Mouse (Mus musculus) R1 (cell line): ENCODE measurements at regions not wholly inside any gene's neighbourhood (a gene's known extent, or its start where the extent isn't known, plus 50 kb on each side); places are given as distances from the start of the nearest gene placed in this dataset.
A peak's percentile ranks its signal among the peaks of the same experiment; 100 is the strongest.

Experiments
- DNase-seq: peaks from one replicate; pipeline ENCODE4 v3.0.0-alpha.2; 2018; ENCODE audit warnings: low read depth, low spot score

DNA sequence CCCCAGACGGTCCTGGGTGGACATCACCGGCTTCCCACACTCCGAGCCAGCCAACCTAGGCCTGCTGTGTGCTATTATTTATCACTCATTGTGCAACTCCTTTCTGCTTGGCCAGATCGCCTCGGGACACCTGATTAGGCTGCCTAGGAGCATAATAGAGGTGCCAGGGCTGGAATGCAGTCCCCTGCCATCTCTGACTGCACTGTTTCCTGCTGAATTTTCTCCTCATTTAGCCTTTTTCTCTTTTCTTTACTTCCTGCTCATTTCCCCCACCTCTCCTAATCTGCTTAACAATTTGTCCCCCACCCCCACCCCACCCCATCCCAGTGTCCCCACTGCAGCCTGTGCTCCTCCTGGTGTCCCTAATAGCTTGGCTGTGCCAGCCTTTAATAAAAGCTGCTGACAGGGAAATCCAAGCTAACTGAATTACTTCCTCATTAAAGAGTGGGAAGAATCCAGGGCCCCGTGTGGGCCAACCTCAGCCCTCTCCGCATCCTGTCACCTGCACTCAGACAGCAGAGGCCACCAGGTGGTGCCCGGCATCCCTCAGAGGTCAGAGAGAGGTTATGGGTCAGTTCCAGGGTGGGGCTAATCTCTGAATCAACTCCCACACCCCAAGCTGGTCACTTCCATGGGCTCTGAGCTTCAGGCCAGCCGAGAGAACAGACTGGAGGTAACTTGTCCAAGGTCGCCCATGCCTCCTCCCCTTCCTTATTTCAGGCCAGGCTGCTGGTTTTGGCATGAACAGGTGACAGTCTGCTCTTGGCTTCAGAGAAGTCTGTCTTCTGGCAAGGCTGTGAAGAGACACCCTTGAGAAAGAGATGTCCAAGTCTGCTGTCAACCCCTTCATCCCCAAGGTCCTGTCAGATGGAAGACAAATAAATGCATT is 269.3 kb upstream of the Sdk2 start:
- DNase-seq, result no peak

DNA sequence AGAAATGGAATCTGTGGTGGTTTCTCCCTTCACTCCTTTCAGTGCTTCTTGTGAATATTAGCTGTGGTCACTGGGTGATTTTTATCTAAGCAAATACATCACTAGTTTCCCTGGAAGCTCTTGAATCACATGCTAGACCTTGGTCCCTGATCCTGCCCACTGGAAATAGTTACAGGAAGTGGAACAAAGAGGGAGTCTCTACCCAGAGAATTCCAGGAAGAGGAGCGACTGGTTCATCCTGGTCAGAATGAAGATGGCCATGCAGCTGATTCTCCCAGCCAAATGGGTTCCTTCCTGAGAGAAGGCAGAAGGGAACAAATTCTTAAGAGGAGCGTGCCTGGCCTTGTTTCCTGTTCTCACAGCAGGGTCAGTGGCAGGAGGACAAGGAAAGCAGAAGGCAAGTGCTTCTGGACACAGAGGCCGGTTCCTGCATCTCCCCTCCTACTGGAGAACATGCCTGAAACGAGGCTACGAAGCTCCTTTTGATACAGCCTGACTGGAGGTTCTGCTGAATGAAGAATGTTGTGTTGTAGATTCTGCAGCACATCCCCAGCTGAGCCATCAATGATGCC is 264.8 kb upstream of the Sdk2 start:
- no peak for DNase-seq

GRCm38 (mm10) chr11:114330316-114330715 is 263.5 kb upstream of the Sdk2 start:
- peak; percentile 53 for DNase-seq

DNA sequence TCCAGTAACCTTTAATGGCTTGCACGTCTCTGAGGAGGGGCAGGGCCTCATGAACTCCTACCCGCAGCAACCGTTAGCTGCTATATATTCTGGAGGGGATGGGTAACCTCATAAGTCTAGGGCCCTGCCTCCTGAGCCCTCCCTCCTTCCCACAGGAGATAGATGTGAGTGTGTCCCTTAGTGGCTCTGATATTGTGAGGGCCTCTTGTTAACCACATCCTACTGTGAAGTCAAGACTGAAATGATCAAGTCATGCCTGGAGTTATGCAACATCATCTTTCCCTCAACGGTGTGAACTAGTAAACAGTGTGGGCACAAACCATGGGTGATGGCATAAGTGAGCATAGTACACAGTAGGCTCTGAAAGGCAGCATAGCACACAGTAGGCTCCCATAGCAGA is 255.8 kb upstream of the Sdk2 start:
- DNase-seq, result no peak

DNA sequence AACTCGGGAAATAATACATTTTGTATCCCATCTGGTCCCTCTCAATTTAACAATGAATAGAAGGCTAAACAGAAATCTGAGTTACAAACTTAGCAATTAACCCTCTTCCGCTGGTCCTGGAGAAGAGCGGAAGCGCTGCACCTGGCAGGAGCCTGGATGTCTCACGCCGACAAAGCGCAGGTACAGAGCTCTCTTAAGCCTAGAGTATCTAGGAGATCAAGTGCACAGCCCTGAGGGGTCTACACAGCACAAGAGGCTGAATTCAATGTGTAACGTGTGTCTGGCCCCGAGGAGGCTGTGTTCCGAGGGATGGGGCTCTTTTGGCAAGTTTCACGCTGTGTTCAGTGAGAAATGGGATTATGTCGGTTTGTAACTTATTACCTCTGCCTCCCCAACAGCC is 255.1 kb upstream of the Sdk2 start:
- DNase-seq, result no peak

DNA sequence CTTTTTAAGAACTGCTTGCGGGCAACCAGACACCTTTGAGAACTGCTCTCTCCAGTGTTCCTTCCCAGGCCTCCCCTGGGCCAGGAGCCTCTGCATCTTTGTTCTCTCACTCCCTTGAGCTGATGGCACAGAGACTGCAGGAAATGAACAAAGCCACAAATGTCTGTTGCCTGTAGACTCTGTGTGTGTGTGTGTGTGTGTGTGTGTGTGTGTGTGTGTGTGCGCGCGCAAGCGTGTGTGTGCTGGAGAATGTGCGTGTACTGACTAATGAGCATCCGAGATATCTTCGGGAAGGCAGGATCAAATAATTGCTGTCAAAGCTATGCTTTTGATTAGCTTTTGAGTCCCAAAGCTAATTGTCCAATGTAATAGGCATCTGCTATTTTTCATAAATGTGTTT is 254.7 kb upstream of the Sdk2 start:
- DNase-seq, result no peak

DNA sequence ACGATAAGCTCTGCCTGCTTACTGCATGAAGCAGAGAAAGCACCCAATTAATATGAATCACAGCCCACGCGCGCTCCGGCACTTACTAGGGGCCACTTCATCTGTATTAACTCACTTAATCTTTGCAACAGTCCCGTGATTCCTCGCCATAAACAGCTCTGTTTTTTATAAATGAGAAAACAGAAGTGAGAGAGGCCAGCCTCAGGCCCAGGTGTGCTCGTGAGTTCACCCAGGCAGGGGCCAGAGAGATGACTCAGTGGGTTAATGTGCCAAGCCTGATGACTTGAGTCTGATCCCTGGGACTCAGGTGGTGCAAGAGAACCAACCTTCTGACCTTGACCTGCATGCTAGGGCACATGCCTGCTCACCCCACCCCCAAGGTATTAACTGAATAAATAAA is 248.4 kb upstream of the Sdk2 start:
- DNase-seq, result no peak

GRCm38 (mm10) chr11:114313652-114314051 is 246.8 kb upstream of the Sdk2 start:
- DNase-seq, result no peak

DNA sequence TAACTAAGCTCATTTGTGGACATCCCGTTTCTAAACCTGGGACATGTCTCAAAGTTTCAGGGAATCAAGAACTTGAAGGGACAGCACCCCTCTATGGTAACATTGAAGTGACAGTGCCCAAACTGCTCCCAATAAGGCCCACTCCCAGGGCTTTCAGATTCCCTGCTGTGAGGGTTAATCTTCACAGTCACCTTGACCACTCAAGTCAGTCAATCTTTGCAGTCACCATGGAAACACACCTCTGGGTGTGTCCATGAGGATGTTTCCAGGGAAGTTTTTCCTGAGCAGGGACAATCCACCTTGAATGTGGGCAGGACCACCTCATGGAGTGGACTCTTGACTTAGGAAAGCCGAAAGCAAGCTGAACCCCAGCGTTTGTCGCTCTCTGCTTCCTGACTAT is 244.8 kb upstream of the Sdk2 start:
- peak; percentile 80 for DNase-seq

GRCm38 (mm10) chr11:114303636-114304354 is 236.9 kb upstream of the Sdk2 start:
- peak; percentile 51 for DNase-seq

DNA sequence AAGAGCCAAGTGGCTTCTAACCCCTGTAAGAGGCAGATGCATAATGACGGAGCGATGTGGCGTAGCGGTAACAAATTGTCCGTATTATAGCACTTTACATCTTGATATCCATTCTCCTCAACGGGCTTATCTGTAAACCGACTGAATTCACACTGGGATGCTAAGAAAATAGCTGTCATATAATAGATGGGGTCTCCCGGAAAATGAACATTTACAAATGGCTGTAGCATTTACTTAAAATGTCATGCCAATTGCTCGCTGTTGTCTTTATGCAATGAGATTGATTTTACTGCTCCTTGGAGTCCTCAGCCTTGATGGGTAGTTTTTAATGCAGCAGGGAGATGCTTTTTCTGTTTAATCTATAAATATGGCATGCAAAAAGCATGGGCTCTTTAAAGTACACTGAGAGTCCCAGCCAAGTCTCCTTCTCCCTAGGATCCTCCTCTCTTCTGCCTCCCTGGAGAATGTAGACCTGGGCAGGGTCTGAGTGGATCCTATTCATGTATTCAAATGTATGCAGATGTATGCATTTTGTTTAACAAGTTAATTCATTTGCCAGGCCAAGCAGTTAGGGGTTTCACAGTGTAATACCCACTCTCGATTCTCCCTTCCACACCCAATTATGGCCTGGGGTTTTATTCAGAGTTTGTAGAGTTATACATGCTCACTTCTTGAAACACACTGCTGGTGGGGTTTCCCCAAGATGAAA is 233.9 kb upstream of the Sdk2 start:
- DNase-seq, result no peak

DNA sequence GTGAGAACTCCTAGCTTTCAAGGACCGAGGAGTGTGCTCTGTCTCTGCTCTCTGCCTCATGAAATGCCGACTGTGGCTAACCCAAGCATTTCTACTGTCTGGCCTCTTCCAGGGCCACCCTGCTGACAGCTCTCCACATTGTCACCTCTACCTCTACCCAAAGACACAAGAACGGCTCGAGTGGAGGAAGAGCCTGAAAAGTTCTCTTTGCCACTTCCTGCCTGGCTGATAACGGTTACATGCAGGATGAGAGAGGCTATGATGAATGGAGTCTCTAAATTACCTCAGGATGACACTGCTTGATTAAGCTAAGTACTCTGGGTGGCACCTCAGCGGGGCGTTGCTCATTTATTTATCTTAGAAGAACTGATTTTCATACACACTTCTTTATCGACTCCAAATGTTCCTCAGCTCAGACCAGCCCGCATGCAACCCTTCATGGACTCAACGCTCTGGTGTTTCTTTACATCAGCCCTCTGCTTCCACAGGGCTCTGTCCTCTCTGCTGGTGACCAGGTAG is 230.0 kb upstream of the Sdk2 start:
- DNase-seq, result no peak

- no peak for DNase-seq
Measured at GRCm38 (mm10) chr11:114294511-114295250, 227.8 kb upstream of the Sdk2 start.

GRCm38 (mm10) chr11:114291258-114291657 is 224.4 kb upstream of the Sdk2 start:
- DNase-seq, result no peak

DNA sequence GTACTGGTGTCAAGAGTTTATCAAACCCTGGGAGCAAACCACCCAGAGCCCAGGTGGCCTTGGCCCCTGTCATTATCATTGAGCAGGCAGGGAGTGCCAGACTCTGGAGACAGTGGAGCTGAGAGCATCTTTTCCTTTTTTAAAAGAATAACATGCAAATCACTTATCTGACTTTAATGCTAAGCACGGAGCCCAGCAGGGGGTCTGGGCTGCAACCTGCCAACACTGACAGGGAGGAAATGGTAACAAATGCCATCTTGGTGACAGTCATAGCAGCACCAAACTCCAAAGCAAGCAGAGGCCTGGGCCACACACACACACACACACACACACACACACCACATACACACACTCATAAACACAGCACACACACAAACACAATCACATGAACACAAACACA is 223.1 kb upstream of the Sdk2 start:
- no peak for DNase-seq

DNA sequence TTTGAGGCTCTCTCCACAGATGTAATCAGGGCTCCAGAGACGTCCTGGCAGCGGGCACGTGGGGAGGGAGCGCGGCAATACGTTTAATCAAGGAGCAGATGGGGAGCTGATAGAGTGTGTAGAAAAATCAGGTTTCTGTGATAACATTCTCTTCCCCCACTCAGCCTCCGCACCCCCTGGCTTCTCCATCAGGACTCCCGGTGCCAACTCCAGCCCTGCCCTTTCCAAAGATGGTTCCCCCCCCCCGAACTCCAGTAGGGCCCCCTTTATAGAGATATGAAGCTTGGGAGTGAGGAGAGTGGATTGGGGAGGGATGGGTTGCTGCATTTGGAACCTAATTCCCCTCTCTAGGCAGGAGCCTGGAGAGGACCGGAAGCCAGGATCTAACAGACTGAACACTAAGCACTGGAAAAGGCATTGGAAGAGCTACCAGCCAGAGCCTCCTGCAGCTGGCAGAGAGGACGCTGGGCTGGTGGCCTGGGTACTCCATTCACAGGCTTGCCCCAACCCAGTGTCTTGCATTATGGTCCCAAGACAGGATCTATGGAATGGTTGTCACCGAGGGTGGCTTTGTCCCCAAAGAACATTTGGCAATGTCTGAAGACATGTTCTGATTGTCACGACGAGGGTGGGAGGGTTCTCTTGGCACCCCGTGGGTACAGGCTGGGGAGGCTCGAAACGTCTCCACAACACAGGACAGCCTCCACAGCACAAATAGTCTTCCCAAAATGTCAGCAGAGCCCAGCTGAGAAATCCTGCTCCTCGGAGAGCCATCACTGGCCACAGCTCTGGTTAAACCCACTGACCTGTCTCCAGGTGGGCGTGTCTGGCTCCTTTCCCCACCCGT is 218.2 kb upstream of the Sdk2 start:
- no peak for DNase-seq

DNA sequence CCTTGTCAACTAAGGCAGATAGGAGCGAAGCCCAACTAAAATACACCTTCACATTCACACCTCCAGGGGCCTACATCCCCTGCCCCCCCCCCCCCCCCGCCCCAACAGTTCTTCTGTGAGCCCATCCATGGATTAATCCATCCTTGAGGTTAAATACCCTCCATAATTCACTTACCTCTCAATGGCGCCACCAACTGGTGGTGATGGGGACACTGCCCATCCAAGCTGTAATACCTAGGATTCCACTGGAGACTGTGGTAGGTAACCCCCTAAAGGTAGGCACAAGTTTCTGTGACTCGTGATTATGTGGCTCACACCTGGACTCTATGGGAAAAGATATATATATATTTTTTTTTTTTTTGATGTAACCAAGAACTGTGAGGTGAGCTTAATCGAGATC is 216.4 kb upstream of the Sdk2 start:
- DNase-seq, result peak; percentile 55

- no peak for DNase-seq
Measured at GRCm38 (mm10) chr11:114282566-114282965, 215.7 kb upstream of the Sdk2 start.

GRCm38 (mm10) chr11:114281846-114282245 is 215.0 kb upstream of the Sdk2 start:
- DNase-seq, result peak; percentile 59

DNA sequence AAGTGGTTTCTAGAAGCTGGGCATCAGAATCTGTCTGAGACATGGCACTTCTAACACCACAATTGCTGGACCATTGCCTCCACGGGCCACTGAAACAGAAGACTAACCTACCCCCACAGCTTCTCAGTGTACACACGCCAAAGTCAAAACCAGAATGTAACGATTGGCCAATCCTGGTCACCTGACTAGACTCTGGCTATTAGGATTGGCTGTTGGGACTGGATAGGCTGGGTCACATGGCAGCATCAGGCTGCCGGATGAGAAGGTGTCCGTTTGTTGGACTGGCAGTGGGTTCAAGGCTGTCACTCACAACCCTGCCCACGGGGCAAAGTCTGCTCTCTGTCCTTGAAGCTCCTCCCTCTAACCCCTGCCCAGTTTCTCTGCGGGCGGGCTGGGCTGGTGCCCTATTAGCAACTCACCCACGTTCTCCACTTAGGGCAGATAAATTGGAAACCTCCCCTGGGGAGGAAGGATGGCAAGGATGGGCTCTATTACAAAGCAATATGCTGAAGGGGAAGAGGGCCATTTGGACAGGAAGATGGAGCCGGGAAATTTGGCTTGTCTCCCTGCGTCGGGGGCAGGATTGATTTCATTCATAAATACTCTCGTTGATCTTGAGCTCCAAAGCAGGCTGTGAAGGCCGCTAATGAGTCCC is 214.3 kb upstream of the Sdk2 start:
- DNase-seq, result peak; percentile 67
